Mouse (Mus musculus) heart, adult 2 months (tissue): ENCODE measurements around the gene Nuak2.

Experiments
- CTCF ChIP-seq: fragments of 200-600 bp; IDR thresholded peaks from 2 replicates; pipeline ENCODE4 v1.8.1; 2022; ENCODE audit warnings: antibody characterized with exemption, mild to moderate bottlenecking, moderate library complexity
- EP300 ChIP-seq: fragments of 200-500 bp; IDR thresholded peaks from 2 replicates; pipeline ENCODE4 v1.6.1; 2011; ENCODE audit warnings: low read depth, low read length, control low read depth; ENCODE audit not compliant: insufficient read depth
- POLR2A ChIP-seq: fragments of 200-500 bp; IDR thresholded peaks from 2 replicates; pipeline ENCODE4 v1.6.1; 2011; ENCODE audit warnings: mild to moderate bottlenecking, low read depth, low read length, control low read depth; ENCODE audit not compliant: insufficient read depth

DNA sequence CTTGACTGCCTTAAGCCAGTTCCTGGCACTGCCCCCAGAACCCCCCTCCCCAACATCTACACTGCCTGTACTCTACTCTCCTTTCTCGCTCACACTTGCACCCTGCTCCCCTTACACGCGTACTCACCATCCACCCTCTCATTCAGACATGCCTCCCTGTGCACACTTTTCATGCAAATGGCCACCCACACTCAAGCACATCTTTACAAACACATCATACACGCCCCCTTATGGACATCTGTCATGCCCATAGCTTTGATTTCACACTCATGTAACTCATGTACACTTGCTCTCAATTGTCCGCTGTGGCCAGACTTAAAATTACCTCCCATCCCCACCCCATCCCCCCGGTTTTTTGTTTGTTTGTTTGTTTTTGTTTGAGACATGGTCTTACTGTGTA is 8.0 kb upstream of the Nuak2 start:
- TF ChIP-seq CTCF (no peak), EP300 (no peak), POLR2A (no peak)
